Mouse (Mus musculus) layer of hippocampus, adult 11-12 months (tissue): ENCODE results near the gene Sidt1.

Source experiments
- DNase-seq: peaks from one replicate; pipeline ENCODE4 v3.0.0; 2022; ENCODE audit warnings: low spot score

Sidt1 gene

DNA sequence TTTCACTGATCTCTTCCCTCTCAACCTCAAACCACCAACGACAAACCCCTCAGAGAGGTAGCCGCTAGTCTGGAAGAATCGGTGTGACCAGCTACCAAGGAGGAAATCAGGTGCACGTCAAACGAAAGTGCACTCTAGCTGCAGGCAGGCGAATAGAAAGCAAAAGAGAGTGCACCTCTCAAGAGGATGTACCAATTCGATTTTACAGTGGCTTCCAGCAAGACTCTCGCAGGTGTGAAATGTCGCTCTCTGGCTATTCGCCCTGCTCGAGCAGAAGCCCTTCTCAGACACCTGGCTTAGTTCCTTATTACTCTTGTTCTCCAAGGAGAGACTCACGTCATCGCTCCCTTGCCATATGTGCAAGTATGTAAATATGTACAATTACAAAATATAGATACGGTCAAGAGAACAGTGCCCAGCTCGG, at the start of gene Sidt1:
Sidt1 (minus strand) TSS at position 336 of the 424 bp plus-strand sequence.
- DNase-seq, result peak; percentile 51

DNA sequence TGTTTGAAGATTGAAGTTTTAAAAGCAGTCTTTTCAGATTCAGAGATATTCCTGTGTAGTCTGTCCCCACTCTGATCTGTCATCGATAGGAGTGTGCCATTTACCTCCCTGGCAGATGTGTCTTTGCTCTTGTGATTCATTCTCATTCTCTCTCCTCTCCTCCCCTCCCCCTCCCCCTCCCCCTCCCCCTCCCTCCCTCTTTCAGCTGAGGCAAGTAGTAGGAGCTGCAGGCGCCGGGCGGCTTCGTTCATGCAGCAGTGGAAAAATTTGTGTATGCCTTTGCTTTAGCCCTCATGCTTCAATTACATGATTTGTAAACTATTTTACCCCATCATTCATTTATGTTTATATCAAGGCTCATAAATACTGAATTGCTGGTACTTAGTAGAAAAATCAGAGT, 48.6 kb upstream of the Sidt1 start:
- no peak for DNase-seq

- DNase-seq, result no peak
Observed at GRCm38 (mm10) chr16:44380006-44380405, 47.0 kb upstream of the Sidt1 start.

- DNase-seq, result no peak
Observed at GRCm38 (mm10) chr16:44375459-44375858, 42.5 kb upstream of the Sidt1 start.

GRCm38 (mm10) chr16:44365522-44365921, 32.5 kb upstream of the Sidt1 start:
- DNase-seq, result no peak

GRCm38 (mm10) chr16:44361921-44362890, 29.2 kb upstream of the Sidt1 start:
- DNase-seq, result peak; percentile 37

DNA sequence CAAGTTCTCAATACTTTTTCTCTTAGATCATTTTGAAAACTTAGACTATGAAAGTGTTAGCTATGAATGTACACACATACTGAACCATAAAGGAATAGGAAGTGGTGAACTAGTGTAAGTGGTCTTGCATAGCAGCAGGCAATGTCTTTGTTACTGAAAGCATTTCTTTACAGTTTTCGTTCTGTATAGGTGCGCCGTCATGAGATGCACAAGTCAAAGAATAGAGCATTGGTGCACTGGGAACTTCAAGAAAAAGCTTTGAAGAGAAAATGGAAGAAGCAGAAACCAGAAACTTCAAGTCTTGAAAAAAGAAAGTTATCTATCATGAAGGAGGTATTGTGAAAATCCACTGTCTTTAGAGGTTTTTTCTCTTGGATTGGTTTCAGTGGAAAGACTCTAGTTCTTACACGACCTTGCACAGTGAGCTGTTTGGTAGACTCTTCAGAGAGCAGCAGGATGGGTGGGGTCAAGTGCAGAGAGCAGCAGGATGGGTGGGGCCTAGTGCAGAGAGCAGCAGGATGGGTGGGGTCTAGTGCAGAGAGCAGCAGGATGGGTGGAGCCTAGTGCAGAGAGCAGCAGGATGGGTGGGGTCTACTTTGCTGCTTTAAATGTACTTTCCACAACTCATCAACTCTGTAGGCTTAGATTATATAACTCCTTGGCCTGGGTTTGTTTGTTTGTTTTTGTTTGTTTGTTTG, 24.7 kb upstream of the Sidt1 start:
- DNase-seq, result no peak

DNA sequence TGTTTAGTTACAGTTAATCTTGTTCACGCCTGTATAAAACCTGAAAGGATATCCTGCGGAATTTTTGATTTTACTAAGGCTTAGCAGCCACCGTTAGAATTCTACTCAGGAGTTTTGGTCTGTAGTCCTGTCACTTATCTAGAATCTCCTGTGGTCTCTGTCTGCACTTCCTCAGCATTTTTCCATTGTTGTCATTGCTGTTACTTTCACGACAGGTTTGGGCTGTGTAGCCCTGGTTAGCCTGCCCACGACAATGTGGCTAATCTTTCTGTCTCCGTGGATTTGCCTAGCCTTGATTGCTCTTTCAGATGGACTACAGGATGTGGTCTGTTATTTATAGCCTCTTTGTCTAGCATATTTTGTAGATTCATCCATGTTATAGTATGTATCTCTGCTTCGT, 23.3 kb upstream of the Sidt1 start:
- no peak for DNase-seq

GRCm38 (mm10) chr16:44349801-44350397, 16.9 kb upstream of the Sidt1 start:
- DNase-seq, result no peak

GRCm38 (mm10) chr16:44347071-44347901, 14.3 kb upstream of the Sidt1 start, which contains the start of gene Spice1:
Spice1 (plus strand) TSS chr16:44347121.
- peak; percentile 92 for DNase-seq

DNA sequence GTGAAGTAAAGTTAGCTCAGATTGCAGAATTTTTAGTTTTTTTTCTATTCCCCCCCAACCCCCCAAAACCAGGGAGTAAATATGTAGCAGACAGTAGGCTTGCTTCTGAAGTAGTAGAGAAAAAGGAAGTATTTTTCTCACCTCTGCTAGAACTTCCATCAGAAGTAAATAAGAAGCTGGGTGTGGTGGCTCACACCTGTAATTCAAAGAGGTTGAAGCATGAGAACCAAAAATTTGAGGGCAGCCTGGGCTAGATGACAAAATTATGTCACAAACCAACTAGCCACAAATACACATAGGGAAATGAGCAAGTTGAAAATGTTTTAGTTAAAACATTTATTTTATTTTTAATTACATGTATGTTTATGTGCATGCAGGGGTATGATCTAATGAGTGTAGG, 4.5 kb upstream of the Sidt1 start:
- DNase-seq, result no peak

DNA sequence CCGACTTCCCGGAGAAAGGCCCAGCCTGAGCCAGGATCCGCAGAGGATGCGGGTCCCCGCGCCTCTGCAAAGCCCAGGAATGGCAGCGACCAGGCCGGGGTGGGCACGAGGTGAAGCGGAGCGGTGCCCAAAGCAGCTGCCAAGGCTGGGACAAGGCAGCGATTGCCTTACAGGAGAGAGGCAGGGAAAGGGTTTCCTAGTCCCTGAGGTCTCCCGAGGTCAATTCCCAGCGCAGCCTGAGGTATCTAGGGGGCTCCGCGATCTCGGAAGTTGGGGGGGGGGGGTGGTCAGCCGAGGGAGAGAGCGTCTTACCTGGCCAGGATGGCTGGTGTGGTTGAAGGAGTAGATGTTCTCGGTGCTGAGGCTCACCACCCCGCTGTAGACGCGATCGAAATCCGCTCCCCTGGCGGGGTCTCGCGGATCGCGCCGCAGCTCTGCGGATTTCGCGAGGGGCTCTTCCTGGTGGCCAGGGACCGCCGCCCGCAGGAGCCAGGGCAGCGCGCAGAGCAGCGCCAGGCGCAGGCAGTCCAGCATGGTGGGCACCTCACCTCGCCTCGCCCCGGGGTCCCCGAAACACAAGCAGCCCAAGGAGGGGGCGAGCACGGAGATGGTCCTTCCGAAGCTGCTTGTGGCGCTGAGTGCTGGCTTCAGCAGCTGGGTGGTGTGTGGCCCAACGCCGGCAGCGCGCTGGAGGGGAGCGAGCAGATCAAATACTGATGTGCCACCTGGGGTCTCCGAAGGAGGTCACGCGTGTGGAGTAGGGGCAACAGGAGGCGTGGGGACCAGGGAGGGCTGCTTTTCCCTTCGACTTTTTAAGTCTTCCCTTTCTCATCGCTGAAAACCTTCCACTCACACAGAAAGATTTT, 768 bp downstream of the Sidt1 start:
- DNase-seq, result peak; percentile 21

DNA sequence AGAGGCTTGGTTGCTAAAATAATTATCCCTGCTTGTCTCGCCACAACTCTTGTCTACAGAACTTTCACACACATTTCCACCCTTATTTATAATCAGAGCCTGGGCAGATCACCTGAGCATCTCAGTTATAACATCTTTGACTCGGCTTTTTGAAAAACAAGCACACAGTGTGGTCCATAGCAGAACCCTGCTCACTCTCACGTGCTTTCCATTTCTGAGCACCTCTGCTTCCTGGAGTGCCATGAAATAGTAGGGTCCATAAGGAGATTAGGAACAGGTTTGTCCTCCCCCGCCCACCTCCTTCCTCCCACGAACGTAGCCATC, 1.4 kb downstream of the Sidt1 start:
- DNase-seq, result peak; percentile 17

GRCm38 (mm10) chr16:44331154-44331553, 1.8 kb downstream of the Sidt1 start:
- no peak for DNase-seq

GRCm38 (mm10) chr16:44330657-44331056, 2.3 kb downstream of the Sidt1 start:
- peak; percentile 23 for DNase-seq

DNA sequence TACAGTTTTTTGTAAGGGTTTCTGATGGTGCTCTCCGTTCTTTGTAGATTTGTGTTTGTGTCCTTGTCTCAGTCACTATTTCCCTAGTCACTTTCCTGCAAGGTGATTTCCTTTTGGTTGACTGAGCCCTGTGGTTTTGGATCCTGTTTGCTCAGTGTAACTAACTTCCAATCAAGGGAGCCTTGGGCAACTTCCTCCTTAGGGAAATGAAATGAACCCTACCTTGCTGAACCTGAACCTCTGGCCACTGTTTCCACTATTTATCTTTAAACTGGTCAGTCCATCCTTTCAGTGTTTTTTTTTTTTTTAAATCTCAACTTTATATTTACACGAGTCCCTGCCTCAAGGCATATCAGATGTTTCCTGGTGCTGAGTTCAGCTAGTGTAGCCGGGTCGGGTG, 4.4 kb downstream of the Sidt1 start:
- DNase-seq, result no peak

DNA sequence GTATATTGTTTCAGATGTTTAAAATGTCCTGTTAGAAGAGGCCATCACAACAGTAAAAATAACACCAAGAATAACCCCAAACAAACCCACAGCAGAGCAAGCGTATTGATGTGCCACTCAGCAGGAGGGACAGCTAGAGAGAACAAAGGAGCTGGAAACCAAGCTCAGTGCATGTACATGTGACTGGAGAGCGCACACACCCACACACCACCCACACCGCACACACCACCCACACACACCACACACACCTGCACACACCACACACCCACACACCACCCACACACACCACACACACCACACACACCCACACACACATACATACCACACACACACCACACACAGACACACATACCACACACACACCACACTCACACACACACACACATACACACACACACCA, 12.8 kb downstream of the Sidt1 start:
- DNase-seq, result no peak

GRCm38 (mm10) chr16:44316350-44316749, 16.6 kb downstream of the Sidt1 start:
- DNase-seq, result no peak

- no peak for DNase-seq
Observed at GRCm38 (mm10) chr16:44313422-44313821, 19.6 kb downstream of the Sidt1 start.

DNA sequence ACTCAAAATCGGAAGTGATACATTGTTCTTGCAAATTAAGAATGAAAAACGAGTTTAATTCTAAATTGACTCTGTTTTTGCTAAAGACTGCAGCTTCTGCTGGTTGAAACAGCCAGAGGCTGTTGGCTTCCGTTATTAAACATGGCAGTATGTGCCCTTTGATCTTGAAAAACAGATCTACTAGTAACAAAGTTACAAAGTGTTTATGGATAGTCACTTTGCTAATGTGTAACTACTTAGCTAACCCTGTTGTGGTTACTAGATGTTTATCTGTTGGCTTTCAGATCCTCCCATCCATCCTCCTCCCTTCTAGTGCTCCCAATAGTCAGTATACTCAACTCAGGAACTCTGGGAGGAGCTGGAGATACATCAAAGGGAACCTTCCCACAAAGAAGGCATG, 27.4 kb downstream of the Sidt1 start:
- DNase-seq, result no peak

- no peak for DNase-seq
Observed at GRCm38 (mm10) chr16:44303822-44304221, 29.2 kb downstream of the Sidt1 start.
